In genomic region chr13:24619711-24620110, GRCm38 (mm10) we compare ENCODE assay signal across 18 mouse cellular contexts. TPM values are rescaled to one million over a fixed set of nuclear protein-coding genes. Genes with fewer than 3 reads are reported as not detected.
DNase-seq lines count a peak whose midpoint lies in the region; ATAC-seq and TF ChIP-seq lines count a peak whose summit lies in the region.
"Had no signal": no experiment of that assay in that cellular context is flagged by ENCODE, and none has a peak within 500 bp of the region (broad histone marks: within the 10 kb centered on the region; RNA-seq: fewer than 3 reads in every experiment).

No protein-coding gene starts in this region.

- no peaks in the 10 kb centered on the region for H3K36me3 ChIP-seq in heart, embryonic 13.5 days
- H3K36me3 ChIP-seq in heart, embryonic 11.5 days (ENCODE audit: control insufficient read depth, insufficient read depth, low read length), result no peaks in the 10 kb centered on the region
- H3K36me3 ChIP-seq in kidney, adult 2 months (ENCODE audit: control insufficient read depth, insufficient read depth, low read length), result no peaks in the 10 kb centered on the region
- no peaks in the 10 kb centered on the region for H3K36me3 ChIP-seq in lung, embryonic 15.5 days
- H3K36me3 ChIP-seq in stomach, embryonic 15.5 days, result no peaks in the 10 kb centered on the region
- H3K36me3 ChIP-seq: embryonic facial prominence, embryonic 12.5 days; hindbrain, embryonic 15.5 days; limb, embryonic 10.5 days; liver, embryonic 15.5 days had no signal

- H3K4me2 ChIP-seq in heart, embryonic 13.5 days, result no peak overlapping the region
- no peak overlapping the region for H3K4me2 ChIP-seq in heart, embryonic 11.5 days
- no peak overlapping the region for H3K4me2 ChIP-seq in lung, embryonic 15.5 days
- H3K4me2 ChIP-seq in stomach, embryonic 15.5 days, result no peak overlapping the region
- H3K4me2 ChIP-seq: embryonic facial prominence, embryonic 12.5 days; hindbrain, embryonic 15.5 days; liver, embryonic 15.5 days had no signal

- WGBS in heart, embryonic 13.5 days, result 83% methylated on average over 1 of the region's 1 CpGs
- WGBS in heart, embryonic 11.5 days (ENCODE audit: insufficient replicate concordance), result 81% methylated on average over 1 of the region's 1 CpGs
- 79% methylated on average over 1 of the region's 1 CpGs for WGBS in kidney, adult 2 months
- WGBS in lung, embryonic 15.5 days, result 74% methylated on average over 1 of the region's 1 CpGs
- 90% methylated on average over 1 of the region's 1 CpGs for WGBS in stomach, embryonic 15.5 days

- no peak for TF ChIP-seq CTCF in kidney, adult 2 months (conservative IDR thresholded peaks at IDR 0.05; ENCODE audit: insufficient read depth, insufficient read length, low read depth, low read length)

- no peak overlapping the region for H3K9ac ChIP-seq in heart, embryonic 13.5 days
- H3K9ac ChIP-seq in heart, embryonic 11.5 days (ENCODE audit: low read depth, low read length), result no peak overlapping the region
- H3K9ac ChIP-seq in lung, embryonic 15.5 days, result no peak overlapping the region
- no peak overlapping the region for H3K9ac ChIP-seq in stomach, embryonic 15.5 days
- H3K9ac ChIP-seq: embryonic facial prominence, embryonic 12.5 days; forebrain, postnatal 0 days; hindbrain, embryonic 15.5 days; liver, embryonic 15.5 days had no signal

- H3K4me1 ChIP-seq in heart, embryonic 13.5 days, result peaks cover 40% of the 10 kb centered on the region
- H3K4me1 ChIP-seq in heart, embryonic 11.5 days (ENCODE audit: control insufficient read depth, insufficient read depth, low read length), result peaks cover 4% of the 10 kb centered on the region
- H3K4me1 ChIP-seq in kidney, adult 2 months (ENCODE audit: control insufficient read depth, insufficient read depth, low read length), result no peaks in the 10 kb centered on the region
- H3K4me1 ChIP-seq in lung, embryonic 15.5 days, result peaks cover 48% of the 10 kb centered on the region
- 0 out of 2 replicates have a peak, but pooled peaks cover 2% of the 10 kb centered on the region for H3K4me1 ChIP-seq in stomach, embryonic 15.5 days
- H3K4me1 ChIP-seq: liver, embryonic 15.5 days had no signal

- DNase-seq in kidney, adult 2 months, result no peak
- no peak for DNase-seq in kidney, postnatal 25 days
- no peak for DNase-seq in lung, adult 18-20 months
- DNase-seq: cerebellum, postnatal 25 days; forebrain, postnatal 0 days; liver; right cerebral cortex, adult 18-20 months; right cerebral cortex, postnatal 4 days; thymus, postnatal 14 days had no signal

- H3K9me3 ChIP-seq in heart, embryonic 13.5 days, result no peaks in the 10 kb centered on the region
- H3K9me3 ChIP-seq in heart, embryonic 11.5 days (replicated peaks; ENCODE audit: control insufficient read depth, low read length), result no peaks in the 10 kb centered on the region
- no peaks in the 10 kb centered on the region for H3K9me3 ChIP-seq in lung, embryonic 15.5 days
- H3K9me3 ChIP-seq in stomach, embryonic 15.5 days, result no peaks in the 10 kb centered on the region
- H3K9me3 ChIP-seq: embryonic facial prominence, embryonic 12.5 days; hindbrain, embryonic 15.5 days; limb, embryonic 10.5 days; liver, embryonic 15.5 days had no signal

- TF ChIP-seq POLR2A in kidney, adult 2 months (IDR thresholded peaks at IDR 0.05; ENCODE audit: low read depth, low read length), result no peak

- no peak for ATAC-seq in heart, embryonic 13.5 days (ENCODE audit: extremely low read depth, insufficient number of reproducible peaks, low FRiP score, low TSS enrichment)
- ATAC-seq in heart, embryonic 11.5 days (replicated peaks; ENCODE audit: insufficient number of reproducible peaks, low FRiP score, low TSS enrichment), result no peak
- no peak for ATAC-seq in lung, embryonic 15.5 days (ENCODE audit: borderline replicate concordance, extremely low read depth, low FRiP score, low TSS enrichment)
- ATAC-seq in stomach, embryonic 15.5 days (ENCODE audit: insufficient read depth, low FRiP score, low read depth), result no peak
- ATAC-seq: CD4-positive, CD25-positive, alpha-beta regulatory T cell, adult 4 months had no signal

- H3K4me3 ChIP-seq in heart, embryonic 13.5 days, result no peak overlapping the region
- no peak overlapping the region for H3K4me3 ChIP-seq in heart, embryonic 11.5 days (ENCODE audit: low read depth, low read length)
- H3K4me3 ChIP-seq in kidney, adult 2 months (ENCODE audit: insufficient read depth, low read depth, low read length), result no peak overlapping the region
- no peak overlapping the region for H3K4me3 ChIP-seq in lung, embryonic 15.5 days
- H3K4me3 ChIP-seq in stomach, embryonic 15.5 days (replicated peaks), result no peak overlapping the region
- H3K4me3 ChIP-seq: embryonic facial prominence, embryonic 12.5 days; hindbrain, embryonic 15.5 days; limb, embryonic 10.5 days; liver, embryonic 15.5 days had no signal

- H3K27ac ChIP-seq in heart, embryonic 13.5 days (replicated peaks), result peak overlapping the region; percentile 88
- no peak overlapping the region for H3K27ac ChIP-seq in heart, embryonic 11.5 days (ENCODE audit: low read depth, low read length)
- peak overlapping the region; percentile 81 for H3K27ac ChIP-seq in kidney, adult 2 months (ENCODE audit: insufficient read depth, low read depth, low read length)
- peak overlapping the region; percentile 75 for H3K27ac ChIP-seq in lung, embryonic 15.5 days
- H3K27ac ChIP-seq in stomach, embryonic 15.5 days, result 0 out of 2 replicates have a peak overlapping the region, but pooled peaks have one; percentile 16
- H3K27ac ChIP-seq: embryonic facial prominence, embryonic 12.5 days; hindbrain, embryonic 15.5 days; limb, embryonic 10.5 days; liver, embryonic 15.5 days had no signal

- H3K27me3 ChIP-seq in heart, embryonic 13.5 days (replicated peaks), result no peaks in the 10 kb centered on the region
- no peaks in the 10 kb centered on the region for H3K27me3 ChIP-seq in heart, embryonic 11.5 days (ENCODE audit: control insufficient read depth, insufficient read depth, low read length)
- no peaks in the 10 kb centered on the region for H3K27me3 ChIP-seq in kidney, adult 2 months (replicated peaks; ENCODE audit: control insufficient read depth, insufficient read depth, low read length)
- H3K27me3 ChIP-seq in lung, embryonic 15.5 days, result no peaks in the 10 kb centered on the region
- no peaks in the 10 kb centered on the region for H3K27me3 ChIP-seq in stomach, embryonic 15.5 days (replicated peaks)
- H3K27me3 ChIP-seq: embryonic facial prominence, embryonic 12.5 days; hindbrain, embryonic 15.5 days; liver, embryonic 15.5 days had no signal

RNA-seq across cellular contexts. Expression of gene Ripor2, which starts 37.7 kb away (rescaled TPM):
- polyA plus RNA-seq in heart, embryonic 13.5 days (2015; fragmentation: Nextera tagmentation; extraction: Ambion mirVana), result 10.1 and 10.8 TPM in 2 replicates
- polyA plus RNA-seq in heart, embryonic 11.5 days (2014; fragmentation: Nextera tagmentation; extraction: Ambion mirVana), result 5.8 and 6.5 TPM in 2 replicates
- 1.4 and 3.7 TPM in 2 replicates for polyA plus RNA-seq in kidney, adult 2 months (2012; rRNA removed)
- polyA plus RNA-seq in lung, embryonic 15.5 days (2015; fragmentation: Nextera tagmentation; extraction: Ambion mirVana), result 5.1 and 5.4 TPM in 2 replicates
- polyA plus RNA-seq in stomach, embryonic 15.5 days (2015; fragmentation: Nextera tagmentation; extraction: Ambion mirVana), result 2.7 and 3.3 TPM in 2 replicates
